Mouse (Mus musculus) hindbrain, embryonic 13.5 days (tissue): Measurements from ENCODE around the gene Agr3. TPM values are rescaled to one million over a fixed set of nuclear protein-coding genes. Genes with fewer than 3 reads are reported as not detected.
A peak's percentile ranks its signal among the peaks of the same experiment; 100 is the strongest.

Source experiments
- ATAC-seq: fragments of 200-750 bp; cut with Nextera tagmentation; 2 replicates; pipeline ENCODE4 v1.8.0; 2017; ENCODE audit warnings: moderate TSS enrichment; ENCODE audit not compliant: low FRiP score
- H3K27ac ChIP-seq: fragments of 300-500 bp; sonication (generic); 2 replicates; pipeline ENCODE4 v1.5.1; 2015; ENCODE audit warnings: inconsistent platforms, mild to moderate bottlenecking, moderate library complexity
- H3K27me3 ChIP-seq: fragments of 300-500 bp; sonication (generic); 2 replicates; pipeline ENCODE4 v1.6.1; 2015; ENCODE audit warnings: mild to moderate bottlenecking, inconsistent platforms
- H3K36me3 ChIP-seq: fragments of 300-500 bp; sonication (generic); 2 replicates; pipeline ENCODE4 v1.6.1; 2015; ENCODE audit warnings: mild to moderate bottlenecking, inconsistent platforms
- H3K4me1 ChIP-seq: fragments of 300-500 bp; sonication (generic); replicated peaks from 2 replicates; pipeline ENCODE4 v1.6.1; 2015; ENCODE audit warnings: inconsistent platforms
- H3K4me2 ChIP-seq: fragments of 300-500 bp; sonication (generic); 2 replicates; pipeline ENCODE4 v1.6.1; 2015; ENCODE audit warnings: inconsistent platforms, mild to moderate bottlenecking, moderate library complexity
- H3K4me3 ChIP-seq: fragments of 300-500 bp; sonication (generic); 2 replicates; pipeline ENCODE4 v1.5.1; 2015; ENCODE audit warnings: mild to moderate bottlenecking, inconsistent platforms
- H3K9ac ChIP-seq: fragments of 300-500 bp; sonication (generic); 2 replicates; pipeline ENCODE4 v1.6.1; 2015; ENCODE audit warnings: mild to moderate bottlenecking, inconsistent platforms
- H3K9me3 ChIP-seq: fragments of 300-500 bp; sonication (generic); 2 replicates; pipeline ENCODE4 v1.6.1; 2016; ENCODE audit warnings: inconsistent platforms
- WGBS: fragments of 180-500 bp; shearing (Covaris S2); methylation state at CpG from one replicate; pipeline ENCODE4 v1.1.7; 2015; 5-methylcytosine and 5-hydroxymethylcytosine counted together
- polyA plus RNA-seq: library from polyadenylated mRNA; unstranded; fragments of >200 nt; fragmentation: Nextera tagmentation; extraction: Ambion mirVana; gene quantifications from 2 replicates; pipeline ENCODE4 v1.2.1, GENCODE M21; 2015

Agr3 gene
- polyA plus RNA-seq, 1 experiment from 2014 or later, result not detected

DNA sequence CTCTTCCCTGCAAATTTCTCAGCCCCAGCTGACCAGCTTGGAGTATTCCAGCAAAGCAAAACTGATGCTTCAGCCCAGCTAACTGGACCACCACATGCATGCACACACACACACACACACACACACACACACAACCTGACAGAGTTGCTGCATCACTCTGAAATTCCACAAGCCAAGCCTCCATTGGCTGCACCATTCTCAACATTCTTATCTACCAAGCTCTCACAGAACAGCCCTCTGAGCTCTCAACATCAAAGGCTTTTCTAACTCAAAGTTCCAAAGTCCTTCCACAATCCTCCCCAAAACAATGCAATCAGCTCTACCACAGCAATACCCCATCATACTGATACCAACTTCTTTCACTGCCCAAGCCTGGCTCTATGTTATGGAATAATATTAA lies 7.4 kb downstream of the Agr3 start:
- Histone ChIP-seq H3K9ac (no peak overlapping the region), H3K36me3 (no peaks in the 10 kb centered on the region), H3K4me1 (no peaks in the 10 kb centered on the region), H3K4me3 (no peak overlapping the region), H3K4me2 (no peak overlapping the region), H3K9me3 (no peaks in the 10 kb centered on the region), H3K27me3 (no peaks in the 10 kb centered on the region), H3K27ac (no peak overlapping the region)
- ATAC-seq, result no peak

DNA sequence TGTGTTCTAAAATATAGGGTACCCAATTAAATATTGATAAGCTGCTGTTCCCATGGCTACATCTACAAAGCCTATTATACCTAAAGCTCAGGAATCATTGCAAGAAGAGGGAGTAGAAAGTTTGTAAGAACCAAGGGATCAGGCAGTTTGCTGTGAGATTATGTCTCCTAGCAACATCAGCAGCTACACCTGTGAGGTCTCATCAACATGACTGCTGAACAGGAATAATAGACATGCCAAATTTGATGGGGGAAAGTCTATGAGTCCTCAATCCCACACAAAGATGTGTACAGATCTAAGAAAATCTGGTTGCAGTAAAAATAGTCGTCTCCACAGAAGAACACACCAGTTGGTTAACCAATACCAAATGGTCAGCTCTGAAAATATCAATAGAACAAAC lies 26.3 kb downstream of the Agr3 start:
- Histone ChIP-seq H3K4me1 (no peaks in the 10 kb centered on the region), H3K9ac (no peak overlapping the region), H3K4me2 (no peak overlapping the region), H3K27me3 (no peaks in the 10 kb centered on the region), H3K27ac (no peak overlapping the region), H3K4me3 (no peak overlapping the region), H3K36me3 (no peaks in the 10 kb centered on the region), H3K9me3 (no peaks in the 10 kb centered on the region)
- ATAC-seq, result no peak
- 75% methylated on average over 1 of the region's 1 CpGs for WGBS

- 85% methylated on average over 2 of the region's 2 CpGs for WGBS
- Histone ChIP-seq H3K9ac (no peak overlapping the region), H3K4me3 (no peak overlapping the region), H3K27ac (no peak overlapping the region), H3K4me1 (no peaks in the 10 kb centered on the region), H3K36me3 (no peaks in the 10 kb centered on the region), H3K27me3 (no peaks in the 10 kb centered on the region), H3K4me2 (no peak overlapping the region), H3K9me3 (no peaks in the 10 kb centered on the region)
- no peak for ATAC-seq
These were observed 31.8 kb downstream of the Agr3 start for GRCm38 (mm10) chr12:35957235-35957634.

DNA sequence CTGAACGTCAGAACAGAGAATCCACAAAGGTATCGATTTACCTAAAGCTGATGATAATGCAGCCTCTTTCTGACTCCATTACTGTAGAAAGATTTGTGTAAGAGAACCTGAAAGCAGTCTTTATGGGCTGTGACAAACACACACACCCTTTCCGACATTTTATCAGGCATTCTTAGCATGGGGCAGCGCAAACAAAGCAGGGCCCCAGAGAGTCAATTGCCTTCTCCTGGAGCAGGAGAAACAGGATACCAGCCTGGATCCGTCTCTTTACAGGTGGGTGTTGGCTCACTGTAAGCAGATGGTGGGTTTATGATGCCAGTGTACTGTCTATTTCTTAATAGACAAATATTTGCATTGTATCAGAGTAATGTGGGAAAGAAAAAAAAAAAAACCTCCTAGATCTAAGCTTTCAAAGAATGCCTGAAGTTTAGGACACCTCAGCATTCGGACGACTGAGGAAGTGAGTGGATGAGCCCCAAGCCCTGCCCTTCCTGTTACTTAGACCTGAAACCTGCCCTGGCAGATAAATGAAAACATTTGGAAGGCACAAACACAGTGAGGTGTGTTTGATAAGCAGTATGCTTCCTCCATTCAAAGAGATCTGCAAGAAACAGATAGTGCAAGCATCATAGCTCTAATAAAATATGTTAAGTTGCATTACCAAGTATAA lies 40.8 kb downstream of the Agr3 start:
- H3K4me1 ChIP-seq, result no peaks in the 10 kb centered on the region
- no peak for ATAC-seq
- 67% methylated on average over 7 of the region's 7 CpGs for WGBS

GRCm38 (mm10) chr12:35966768-35967141 lies 41.3 kb downstream of the Agr3 start:
- Histone ChIP-seq H3K9me3 (no peaks in the 10 kb centered on the region), H3K36me3 (no peaks in the 10 kb centered on the region), H3K27me3 (no peaks in the 10 kb centered on the region), H3K4me1 (no peaks in the 10 kb centered on the region), H3K4me3 (no peak overlapping the region), H3K4me2 (no peak overlapping the region), H3K9ac (no peak overlapping the region), H3K27ac (no peak overlapping the region)
- no peak for ATAC-seq
- WGBS, result 81% methylated on average over 7 of the region's 7 CpGs

More for the DNA sequence above, 40.8 kb downstream of the Agr3 start:
- Histone ChIP-seq H3K27ac (no peak overlapping the region), H3K9ac (no peak overlapping the region), H3K4me2 (no peak overlapping the region), H3K27me3 (no peaks in the 10 kb centered on the region), H3K36me3 (no peaks in the 10 kb centered on the region), H3K9me3 (no peaks in the 10 kb centered on the region), H3K4me3 (no peak overlapping the region)

GRCm38 (mm10) chr12:35975898-35976297 lies 50.5 kb downstream of the Agr3 start:
- Histone ChIP-seq H3K9ac (no peak overlapping the region), H3K27me3 (no peaks in the 10 kb centered on the region), H3K9me3 (no peaks in the 10 kb centered on the region), H3K4me2 (no peak overlapping the region), H3K4me3 (no peak overlapping the region), H3K4me1 (peaks cover 8% of the 10 kb centered on the region), H3K27ac (no peak overlapping the region), H3K36me3 (no peaks in the 10 kb centered on the region)
- 86% methylated on average over 3 of the region's 3 CpGs for WGBS
- no peak for ATAC-seq

GRCm38 (mm10) chr12:35977633-35978246 lies 52.3 kb downstream of the Agr3 start:
- H3K36me3 ChIP-seq, result no peaks in the 10 kb centered on the region
- H3K9me3 ChIP-seq, result no peaks in the 10 kb centered on the region
- ATAC-seq, result no peak
- no peak overlapping the region for H3K4me3 ChIP-seq
- H3K9ac ChIP-seq, result no peak overlapping the region
- peaks cover 15% of the 10 kb centered on the region for H3K4me1 ChIP-seq
- WGBS, result 36% methylated on average over 6 of the region's 6 CpGs
- H3K27ac ChIP-seq, result peak overlapping the region; percentile 41; the same call in 1 of the 2 replicates
- no peak overlapping the region for H3K4me2 ChIP-seq
- no peaks in the 10 kb centered on the region for H3K27me3 ChIP-seq

- no peak overlapping the region for H3K4me2 ChIP-seq
- no peak overlapping the region for H3K4me3 ChIP-seq
- no peak for ATAC-seq
- 89% methylated on average over 5 of the region's 5 CpGs for WGBS
- no peaks in the 10 kb centered on the region for H3K27me3 ChIP-seq
- peaks cover 15% of the 10 kb centered on the region for H3K4me1 ChIP-seq
- H3K9me3 ChIP-seq, result no peaks in the 10 kb centered on the region
- no peaks in the 10 kb centered on the region for H3K36me3 ChIP-seq
- H3K9ac ChIP-seq, result no peak overlapping the region
- H3K27ac ChIP-seq, result no peak overlapping the region
These were observed 54.2 kb downstream of the Agr3 start for GRCm38 (mm10) chr12:35979625-35980024.

DNA sequence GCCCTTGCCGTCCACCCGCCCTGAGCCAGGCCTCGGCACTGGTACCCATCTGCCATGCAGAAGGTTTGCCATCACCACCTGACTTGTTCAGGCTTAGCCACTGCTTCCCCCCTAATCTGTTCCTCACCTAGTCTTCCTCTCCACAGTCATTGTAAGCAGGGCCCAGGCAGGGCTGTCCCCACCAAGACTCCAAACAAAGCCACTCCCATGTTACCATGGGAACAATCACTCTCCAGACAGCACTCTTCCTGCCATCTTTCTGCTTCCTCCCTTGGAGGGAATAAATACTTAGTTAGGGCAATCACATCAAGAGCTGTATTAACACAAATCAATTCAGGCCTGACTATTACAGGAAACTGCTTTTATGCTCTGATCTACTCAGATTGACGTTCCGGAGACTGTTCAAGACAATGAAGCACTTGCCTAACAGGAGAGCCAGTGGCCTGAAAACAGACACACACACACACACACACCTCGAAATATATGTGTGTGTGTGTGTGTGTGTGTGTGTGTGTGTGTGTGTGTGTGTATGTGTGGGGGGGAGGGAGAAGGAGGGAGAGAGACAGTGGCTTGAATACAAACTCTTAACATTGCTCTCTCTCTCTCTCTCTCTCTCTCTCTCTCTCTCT lies 56.4 kb downstream of the Agr3 start:
- no peak overlapping the region for H3K9ac ChIP-seq
- H3K9me3 ChIP-seq, result no peaks in the 10 kb centered on the region
- no peak overlapping the region for H3K4me3 ChIP-seq
- H3K4me2 ChIP-seq, result no peak overlapping the region
- 39% methylated on average over 6 of the region's 6 CpGs for WGBS
- H3K27ac ChIP-seq, result peak overlapping the region; percentile 76
- H3K27me3 ChIP-seq, result no peaks in the 10 kb centered on the region
- peak; percentile 90 for ATAC-seq
- H3K4me1 ChIP-seq, result peaks cover 15% of the 10 kb centered on the region
- H3K36me3 ChIP-seq, result no peaks in the 10 kb centered on the region

DNA sequence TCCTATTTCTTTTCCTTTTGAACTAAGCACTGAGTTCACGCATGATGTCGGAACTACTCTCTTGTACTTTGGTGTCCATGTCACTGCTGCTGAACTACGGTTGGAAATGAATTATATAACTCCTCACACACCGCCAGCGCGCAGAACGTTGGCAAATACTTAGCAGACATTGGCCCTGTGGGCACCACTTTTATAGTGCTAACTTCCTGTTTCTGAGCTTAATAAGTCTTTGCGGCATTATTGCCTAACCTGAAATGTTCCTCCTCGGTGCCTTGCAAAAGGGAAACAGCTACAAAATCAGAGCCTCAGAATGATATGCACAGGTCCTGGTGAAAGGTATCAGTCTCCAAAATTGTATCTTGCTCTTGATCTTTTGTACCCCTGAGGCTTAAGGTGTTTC lies 58.1 kb downstream of the Agr3 start:
- Histone ChIP-seq H3K9me3 (no peaks in the 10 kb centered on the region), H3K4me2 (no peak overlapping the region), H3K27ac (no peak overlapping the region), H3K9ac (no peak overlapping the region), H3K4me3 (no peak overlapping the region), H3K4me1 (peaks cover 7% of the 10 kb centered on the region), H3K36me3 (no peaks in the 10 kb centered on the region), H3K27me3 (no peaks in the 10 kb centered on the region)
- no peak for ATAC-seq
- 96% methylated on average over 9 of the region's 9 CpGs for WGBS

GRCm38 (mm10) chr12:35984743-35985142 lies 59.3 kb downstream of the Agr3 start:
- no peak overlapping the region for H3K4me3 ChIP-seq
- 88% methylated on average over 5 of the region's 5 CpGs for WGBS
- H3K4me2 ChIP-seq, result no peak overlapping the region
- no peak overlapping the region for H3K9ac ChIP-seq
- H3K4me1 ChIP-seq, result peaks cover 7% of the 10 kb centered on the region
- H3K9me3 ChIP-seq, result no peaks in the 10 kb centered on the region
- no peak overlapping the region for H3K27ac ChIP-seq
- no peak for ATAC-seq
- no peaks in the 10 kb centered on the region for H3K27me3 ChIP-seq
- no peaks in the 10 kb centered on the region for H3K36me3 ChIP-seq

GRCm38 (mm10) chr12:35992711-35993110 lies 67.3 kb downstream of the Agr3 start, which contains the start of gene Agr2:
Gene Agr2, plus strand, starts transcription at chr12:35992907.
- no peak for ATAC-seq
- Histone ChIP-seq H3K9me3 (no peaks in the 10 kb centered on the region), H3K4me3 (no peak within 1 kb of the TSS), H3K9ac (no peak within 1 kb of the TSS), H3K36me3 (no peaks in the 10 kb centered on the region), H3K4me2 (no peak within 1 kb of the TSS), H3K4me1 (peaks cover 18% of the 10 kb centered on the region), H3K27me3 (no peaks in the 10 kb centered on the region), H3K27ac (no peak within 1 kb of the TSS)
- 73% methylated on average over 9 of the region's 9 CpGs for WGBS

DNA sequence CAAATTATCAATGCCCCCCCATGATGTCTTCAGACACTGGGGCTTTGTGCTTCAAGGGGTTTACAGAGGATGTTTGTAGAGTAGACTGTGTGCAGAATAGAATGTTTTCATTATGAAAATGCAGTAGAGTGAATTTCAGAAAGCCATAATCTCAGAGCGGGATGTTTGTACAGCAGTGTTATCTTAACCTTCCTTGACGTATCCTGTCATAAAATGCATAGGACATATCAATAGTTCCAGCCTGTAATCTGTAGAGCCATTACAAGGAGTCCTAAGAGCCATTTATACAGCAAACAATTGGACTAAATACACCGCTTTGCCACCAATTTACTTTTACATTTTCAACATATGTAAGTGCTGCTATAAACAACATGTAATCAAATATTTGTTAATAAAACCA lies 68.2 kb downstream of the Agr3 start:
- H3K9ac ChIP-seq, result no peak overlapping the region
- no peak overlapping the region for H3K4me2 ChIP-seq
- H3K27ac ChIP-seq, result no peak overlapping the region
- ATAC-seq, result no peak
- H3K4me3 ChIP-seq, result no peak overlapping the region
- WGBS, result 77% methylated on average over 3 of the region's 3 CpGs
- H3K36me3 ChIP-seq, result no peaks in the 10 kb centered on the region
- H3K27me3 ChIP-seq, result no peaks in the 10 kb centered on the region
- peaks cover 23% of the 10 kb centered on the region for H3K4me1 ChIP-seq
- H3K9me3 ChIP-seq, result no peaks in the 10 kb centered on the region
